Mouse (Mus musculus): ENCODE measurements around the gene Pcbd2.

DNA sequence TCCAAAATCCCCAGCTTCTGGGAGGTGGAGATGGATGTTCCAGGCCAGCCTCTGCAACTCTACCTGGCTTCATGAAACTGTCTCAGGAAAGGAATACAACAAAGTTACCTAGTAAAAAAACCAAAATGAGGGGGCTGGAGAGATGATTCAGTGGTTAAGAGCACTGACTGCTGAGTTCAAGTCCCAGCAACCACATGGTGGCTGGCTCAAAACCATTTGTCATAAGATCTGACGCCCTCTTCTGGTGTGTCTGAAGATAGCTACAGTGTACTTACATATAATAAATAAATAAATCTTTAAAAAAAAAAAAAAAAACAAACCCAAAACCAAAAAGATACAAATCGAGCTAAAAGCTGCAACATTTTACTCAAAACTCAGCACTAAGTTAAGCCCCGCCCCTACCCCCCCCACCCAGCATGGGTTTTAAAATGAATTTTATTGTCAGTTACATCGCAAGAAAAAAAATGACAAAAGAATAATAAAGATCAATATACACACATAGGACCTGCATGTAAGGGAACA, 509 bp upstream of the Pcbd2 start:
- TF ChIP-seq TAL1 (IDR thresholded peaks at IDR 0.05; ENCODE audit: low read length), result no peak
- no peak for TF ChIP-seq GATA1 (IDR thresholded peaks at IDR 0.05; ENCODE audit: low read length)
